Mouse (Mus musculus): ENCODE measurements at regions not wholly inside any gene's neighbourhood (a gene's known extent, or its start where the extent isn't known, plus 50 kb on each side); places are given as distances from the start of the nearest gene placed in this dataset.
"Not testable (repeated sequence)": the region's sequence is repeated elsewhere in the genome, so short reads cannot be mapped to it uniquely, and the experiment has no call there.

- Histone ChIP-seq H3K4me2 (ENCODE audit: low read depth, low read length) (no peak overlapping the region), H3K27ac (ENCODE audit: low read depth, low read length) (no peak overlapping the region), H3K4me1 (ENCODE audit: control insufficient read depth, insufficient read depth, low read length) (no peaks in the 10 kb centered on the region), H3K36me3 (ENCODE audit: control insufficient read depth, insufficient read depth, low read length) (no peaks in the 10 kb centered on the region), H3K27me3 (ENCODE audit: control insufficient read depth, insufficient read depth, low read length) (no peaks in the 10 kb centered on the region), H3K9ac (replicated peaks; ENCODE audit: low read depth, low read length) (no peak overlapping the region), H3K9me3 (ENCODE audit: control insufficient read depth, low read length) (no peaks in the 10 kb centered on the region), H3K4me3 (ENCODE audit: low read depth, low read length) (no peak overlapping the region)
- no peak for ATAC-seq (ENCODE audit: low read depth)
- 50% methylated on average over 4 of the region's 4 CpGs for WGBS
These were observed 66.0 kb upstream of the Thsd7a start for GRCm38 (mm10) chr6:12814972-12815770.

GRCm38 (mm10) chr6:12813781-12814180 lies 64.6 kb upstream of the Thsd7a start:
- not testable (repeated sequence) for H3K4me2 ChIP-seq (ENCODE audit: low read depth, low read length); ATAC-seq (ENCODE audit: low read depth); H3K9me3 ChIP-seq (ENCODE audit: control insufficient read depth, low read length); H3K9ac ChIP-seq (replicated peaks; ENCODE audit: low read depth, low read length); H3K27ac ChIP-seq (ENCODE audit: low read depth, low read length); H3K36me3 ChIP-seq (ENCODE audit: control insufficient read depth, insufficient read depth, low read length); H3K27me3 ChIP-seq (ENCODE audit: control insufficient read depth, insufficient read depth, low read length); H3K4me3 ChIP-seq (ENCODE audit: low read depth, low read length); H3K4me1 ChIP-seq (ENCODE audit: control insufficient read depth, insufficient read depth, low read length)
- 75% methylated on average over 5 of the region's 5 CpGs for WGBS

GRCm38 (mm10) chr6:12812467-12812866 lies 63.3 kb upstream of the Thsd7a start:
- no peaks in the 10 kb centered on the region for H3K9me3 ChIP-seq (ENCODE audit: control insufficient read depth, low read length)
- no peak overlapping the region for H3K27ac ChIP-seq (ENCODE audit: low read depth, low read length)
- ATAC-seq (ENCODE audit: low read depth) = no peak
- 98% methylated on average over 1 of the region's 1 CpGs for WGBS
- no peaks in the 10 kb centered on the region for H3K27me3 ChIP-seq (ENCODE audit: control insufficient read depth, insufficient read depth, low read length)
- H3K4me3 ChIP-seq (ENCODE audit: low read depth, low read length) = no peak overlapping the region
- H3K36me3 ChIP-seq (ENCODE audit: control insufficient read depth, insufficient read depth, low read length) = no peaks in the 10 kb centered on the region
- H3K9ac ChIP-seq (replicated peaks; ENCODE audit: low read depth, low read length) = no peak overlapping the region
- H3K4me2 ChIP-seq (ENCODE audit: low read depth, low read length) = no peak overlapping the region
- no peaks in the 10 kb centered on the region for H3K4me1 ChIP-seq (ENCODE audit: control insufficient read depth, insufficient read depth, low read length)

DNA sequence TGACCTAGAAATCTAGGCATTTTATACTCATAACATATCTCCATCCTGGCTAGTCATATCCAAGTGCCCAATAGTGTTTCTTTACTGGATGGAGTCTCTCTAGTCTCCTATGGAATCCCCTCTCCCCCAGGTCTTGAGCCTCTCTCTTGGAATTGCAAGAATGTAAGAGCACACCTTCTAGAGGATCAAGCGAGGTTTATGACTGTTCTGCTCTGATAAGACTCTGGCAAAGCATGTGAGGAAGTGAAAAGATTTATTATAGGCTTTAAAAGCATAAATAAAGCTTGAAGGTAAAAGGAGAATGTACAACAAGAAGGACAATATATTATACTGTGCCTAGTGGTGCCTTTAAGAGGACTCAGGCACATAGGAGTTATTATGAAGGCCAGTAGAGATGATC lies 62.8 kb upstream of the Thsd7a start:
- Histone ChIP-seq H3K9me3 (ENCODE audit: control insufficient read depth, low read length) (no peaks in the 10 kb centered on the region), H3K4me1 (ENCODE audit: control insufficient read depth, insufficient read depth, low read length) (no peaks in the 10 kb centered on the region), H3K4me3 (ENCODE audit: low read depth, low read length) (no peak overlapping the region), H3K4me2 (ENCODE audit: low read depth, low read length) (no peak overlapping the region), H3K27ac (ENCODE audit: low read depth, low read length) (no peak overlapping the region), H3K9ac (replicated peaks; ENCODE audit: low read depth, low read length) (no peak overlapping the region), H3K36me3 (ENCODE audit: control insufficient read depth, insufficient read depth, low read length) (no peaks in the 10 kb centered on the region), H3K27me3 (ENCODE audit: control insufficient read depth, insufficient read depth, low read length) (no peaks in the 10 kb centered on the region)
- no peak for ATAC-seq (ENCODE audit: low read depth)
- WGBS = 65% methylated on average over 1 of the region's 1 CpGs

GRCm38 (mm10) chr6:12809601-12810000 lies 60.4 kb upstream of the Thsd7a start:
- no peak overlapping the region for H3K4me2 ChIP-seq (ENCODE audit: low read depth, low read length)
- 0 out of 2 replicates have a peak, but pooled peaks have one; percentile 61 for ATAC-seq (ENCODE audit: low read depth)
- H3K4me3 ChIP-seq (ENCODE audit: low read depth, low read length) = no peak overlapping the region
- no peak overlapping the region for H3K9ac ChIP-seq (replicated peaks; ENCODE audit: low read depth, low read length)
- H3K27ac ChIP-seq (ENCODE audit: low read depth, low read length) = no peak overlapping the region
- no peaks in the 10 kb centered on the region for H3K9me3 ChIP-seq (ENCODE audit: control insufficient read depth, low read length)
- H3K36me3 ChIP-seq (ENCODE audit: control insufficient read depth, insufficient read depth, low read length) = no peaks in the 10 kb centered on the region
- no peaks in the 10 kb centered on the region for H3K27me3 ChIP-seq (ENCODE audit: control insufficient read depth, insufficient read depth, low read length)
- 43% methylated on average over 5 of the region's 5 CpGs for WGBS
- no peaks in the 10 kb centered on the region for H3K4me1 ChIP-seq (ENCODE audit: control insufficient read depth, insufficient read depth, low read length)

All from neural tube, embryonic 14.5 days (tissue).